Mouse (Mus musculus) splenic B cell, adult 2 months (primary cell): Measurements from ENCODE around the gene Treml4.
"Not testable (repeated sequence)": the region's sequence is repeated elsewhere in the genome, so short reads cannot be mapped to it uniquely, and the experiment has no call there.

Experiments
- DNase-seq: peaks from one replicate; pipeline ENCODE4 v3.0.0-alpha.2; 2011; ENCODE audit warnings: low read depth, low spot score
- H3K27me3 ChIP-seq: 2 replicates; pipeline ENCODE4 v1.6.1; 2012; ENCODE audit warnings: mild to moderate bottlenecking, low read length, moderate library complexity, mixed read lengths; ENCODE audit not compliant: control insufficient read depth, poor library complexity, insufficient read depth, severe bottlenecking
- H3K36me3 ChIP-seq: 2 replicates; pipeline ENCODE4 v1.6.1; 2012; ENCODE audit warnings: mild to moderate bottlenecking, low read length, moderate library complexity, mixed read lengths; ENCODE audit not compliant: control insufficient read depth, poor library complexity, insufficient read depth, severe bottlenecking

Treml4 gene

DNA sequence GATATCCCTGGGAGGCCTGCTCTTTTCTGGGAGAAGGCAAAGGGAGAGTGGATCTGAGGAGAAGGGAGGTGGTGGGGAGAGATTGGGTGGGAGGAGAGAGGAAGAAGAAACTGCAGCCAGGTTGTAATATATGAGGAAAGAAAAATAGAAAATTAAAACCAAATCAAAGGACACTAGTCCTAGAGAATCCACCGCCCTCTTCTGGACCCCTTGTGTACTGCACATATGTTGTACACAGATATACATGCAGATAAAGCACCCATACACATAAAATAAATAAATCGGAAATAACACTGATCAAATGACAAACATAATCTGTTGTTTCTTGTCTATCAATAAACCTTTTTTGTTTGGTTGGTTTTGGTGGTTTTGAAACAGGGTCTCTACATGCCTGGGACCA is 23.2 kb downstream of the Treml4 start:
- no peaks in the 10 kb centered on the region for H3K27me3 ChIP-seq
- DNase-seq = peak; percentile 65
- H3K36me3 ChIP-seq = no peaks in the 10 kb centered on the region

DNA sequence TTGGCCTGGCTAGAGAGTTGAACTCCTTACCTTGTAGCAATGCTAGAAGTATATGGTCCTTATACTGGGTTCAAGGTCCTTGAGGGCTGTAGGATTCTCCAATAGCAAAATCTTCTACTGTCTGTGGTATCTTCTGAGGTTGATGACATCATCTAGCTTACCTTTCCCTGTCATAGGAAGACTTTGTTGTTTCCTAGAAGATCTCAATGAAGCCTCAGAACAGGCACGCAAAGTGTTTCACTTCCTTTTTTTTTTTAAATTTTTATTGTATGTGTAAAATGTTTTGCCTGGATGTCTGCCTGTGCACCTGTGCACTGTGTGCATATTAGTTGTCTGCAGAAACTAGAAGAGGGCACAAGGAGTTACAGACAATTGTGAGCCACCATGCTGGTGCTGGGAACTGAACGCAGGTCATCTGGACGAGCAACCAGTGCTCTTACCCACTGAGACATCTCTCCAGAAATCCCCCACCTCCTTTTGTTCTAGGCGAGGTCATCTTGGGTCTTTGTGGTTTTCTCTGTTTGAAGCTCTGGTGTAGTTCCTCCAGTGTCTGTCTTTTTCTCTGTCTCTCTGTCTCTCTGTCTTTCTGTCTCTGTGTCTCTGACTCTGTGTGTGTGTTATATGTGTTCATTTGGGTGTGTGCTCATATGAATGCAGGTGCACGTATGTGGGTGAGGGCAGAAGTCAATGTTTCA is 29.6 kb downstream of the Treml4 start:
- no peaks in the 10 kb centered on the region for H3K36me3 ChIP-seq
- no peaks in the 10 kb centered on the region for H3K27me3 ChIP-seq
- peak; percentile 82 for DNase-seq

DNA sequence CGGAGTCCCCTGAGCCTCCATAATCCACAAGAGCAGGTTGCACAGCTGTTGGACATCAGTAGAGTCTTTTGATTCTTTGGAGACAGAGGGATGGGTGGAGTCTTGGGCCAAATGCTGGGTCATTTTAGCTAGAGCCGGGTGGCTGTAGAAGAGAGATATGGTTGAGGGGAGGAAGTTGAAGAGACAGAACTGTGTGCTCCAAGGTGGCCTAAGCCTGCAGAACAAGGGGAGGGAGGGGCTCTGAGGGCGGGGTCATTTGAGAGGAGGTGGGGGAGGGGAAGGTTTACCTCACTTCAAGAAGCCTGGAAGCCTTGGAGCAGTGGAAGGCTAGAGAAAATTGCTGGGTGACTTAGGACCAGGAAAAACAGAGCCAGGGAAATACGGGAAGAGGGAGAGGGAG is 35.1 kb downstream of the Treml4 start, which contains the start of gene Treml2:
TSS of gene Treml2 (plus strand) at position 296 of the 400 bp plus-strand sequence.
- peaks cover 1% of the 10 kb centered on the region; the same call in 1 of the 2 replicates for H3K36me3 ChIP-seq
- H3K27me3 ChIP-seq = no peaks in the 10 kb centered on the region
- peak; percentile 66 for DNase-seq

DNA sequence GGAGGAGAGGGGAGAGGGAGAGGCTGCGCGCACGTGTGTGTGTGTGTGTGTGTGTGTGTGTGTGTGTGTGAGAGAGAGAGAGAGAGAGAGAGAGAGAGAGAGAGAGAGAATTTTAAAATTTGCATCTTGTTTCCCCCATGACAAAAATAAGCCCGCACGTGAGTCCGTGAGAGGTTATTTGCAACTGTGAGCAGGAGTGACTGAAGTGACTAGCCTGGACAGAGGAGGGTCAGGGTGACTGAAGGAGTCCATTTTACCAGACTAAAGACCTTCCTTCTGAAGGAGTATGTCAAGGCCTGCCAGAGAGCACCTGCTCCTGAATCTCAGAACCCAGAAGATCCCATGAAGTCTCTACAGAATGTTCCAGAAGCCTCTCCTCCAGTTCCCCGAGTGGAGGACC is 35.7 kb downstream of the Treml4 start:
- DNase-seq = peak; percentile 90

DNA sequence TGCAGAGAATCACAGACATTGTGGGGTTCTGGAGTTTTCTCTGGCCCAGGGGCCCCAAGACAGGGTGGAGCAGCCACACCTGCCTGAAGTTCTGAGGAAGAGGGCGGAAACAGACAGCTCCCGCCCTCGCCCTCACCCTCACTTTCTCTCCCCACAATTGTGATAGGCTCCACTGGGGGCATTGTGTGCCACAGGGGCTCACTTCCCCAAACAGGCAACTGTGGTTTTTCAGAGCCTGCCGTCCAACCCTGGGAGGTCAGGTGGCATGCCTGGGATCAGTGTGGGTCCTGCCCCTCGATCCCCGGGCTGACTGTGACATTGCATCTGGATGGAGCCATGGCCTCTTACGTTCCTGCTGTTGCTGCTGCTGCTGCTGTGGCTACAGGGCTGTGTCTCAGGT is 36.1 kb downstream of the Treml4 start:
- DNase-seq = peak; percentile 91
- Histone ChIP-seq H3K27me3 (no peaks in the 10 kb centered on the region), H3K36me3 (peaks cover 1% of the 10 kb centered on the region; the same call in 1 of the 2 replicates)

More for the DNA sequence above, 35.7 kb downstream of the Treml4 start:
- Histone ChIP-seq H3K27me3 (no peaks in the 10 kb centered on the region), H3K36me3 (peaks cover 1% of the 10 kb centered on the region; the same call in 1 of the 2 replicates)

DNA sequence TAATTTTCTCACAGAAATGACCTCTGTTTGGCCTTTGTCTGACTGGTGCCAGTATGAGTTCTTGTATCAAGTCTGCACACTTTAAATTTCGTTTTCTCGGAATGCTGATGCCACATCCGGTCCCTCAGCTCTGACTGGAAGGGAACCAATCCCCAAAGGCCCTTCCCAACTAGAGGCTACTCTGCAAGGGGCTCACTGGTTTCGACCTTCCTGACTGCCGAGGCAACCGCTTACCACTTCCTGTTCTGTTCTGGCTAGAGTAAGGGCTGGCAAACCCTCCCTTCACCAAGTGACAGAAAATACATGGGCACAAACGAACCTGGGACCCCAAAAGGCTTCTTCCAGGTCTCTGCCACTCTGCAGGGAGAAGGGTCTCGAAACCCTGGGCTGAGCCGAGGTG is 36.8 kb downstream of the Treml4 start:
- DNase-seq = peak; percentile 68

DNA sequence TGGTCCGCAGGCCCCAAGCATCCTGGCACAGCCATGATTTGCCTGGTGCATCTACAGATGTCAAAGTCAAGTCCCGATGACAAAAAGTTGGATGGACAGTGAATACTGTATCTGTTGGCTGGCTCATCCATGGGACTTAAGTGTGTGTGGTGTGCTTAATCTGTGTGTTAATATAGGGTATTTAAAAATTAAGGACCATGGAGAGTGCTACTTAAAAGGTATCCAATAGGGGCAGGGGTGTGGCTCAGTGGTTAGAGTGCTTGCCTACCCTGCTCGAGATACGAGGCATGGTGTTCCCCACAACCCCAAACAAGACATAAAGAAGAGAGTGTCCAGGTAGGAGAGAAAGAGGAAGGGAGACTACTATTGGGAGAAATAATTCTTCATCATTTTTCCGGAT is 37.7 kb downstream of the Treml4 start:
- Histone ChIP-seq H3K36me3 (peaks cover 1% of the 10 kb centered on the region; the same call in 1 of the 2 replicates), H3K27me3 (no peaks in the 10 kb centered on the region)
- no peak for DNase-seq

More for the DNA sequence above, 36.8 kb downstream of the Treml4 start:
- Histone ChIP-seq H3K36me3 (peaks cover 1% of the 10 kb centered on the region; the same call in 1 of the 2 replicates), H3K27me3 (no peaks in the 10 kb centered on the region)

DNA sequence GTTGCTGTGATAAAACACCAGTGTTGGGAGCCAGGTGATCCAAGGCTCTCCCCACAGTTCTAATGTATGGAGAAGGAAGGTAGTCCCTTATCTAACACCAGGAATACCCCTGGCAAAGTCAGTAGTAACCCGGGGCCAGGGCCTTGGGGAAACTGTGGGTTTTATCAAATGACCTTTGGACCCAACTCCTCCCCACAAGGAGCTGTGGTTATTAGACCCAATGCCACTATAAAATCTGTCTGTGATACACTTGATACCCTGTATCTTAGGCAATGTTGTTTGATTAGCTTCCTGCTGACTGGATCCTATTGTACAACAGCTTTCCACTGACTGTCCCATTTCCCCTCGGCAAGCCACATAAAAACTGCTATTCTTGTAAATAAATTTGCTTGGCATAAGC is 48.0 kb downstream of the Treml4 start:
- DNase-seq = no peak
- H3K27me3 ChIP-seq = no peaks in the 10 kb centered on the region; the same call in 1 of the 2 replicates
- peaks cover under 1% of the 10 kb centered on the region for H3K36me3 ChIP-seq

DNA sequence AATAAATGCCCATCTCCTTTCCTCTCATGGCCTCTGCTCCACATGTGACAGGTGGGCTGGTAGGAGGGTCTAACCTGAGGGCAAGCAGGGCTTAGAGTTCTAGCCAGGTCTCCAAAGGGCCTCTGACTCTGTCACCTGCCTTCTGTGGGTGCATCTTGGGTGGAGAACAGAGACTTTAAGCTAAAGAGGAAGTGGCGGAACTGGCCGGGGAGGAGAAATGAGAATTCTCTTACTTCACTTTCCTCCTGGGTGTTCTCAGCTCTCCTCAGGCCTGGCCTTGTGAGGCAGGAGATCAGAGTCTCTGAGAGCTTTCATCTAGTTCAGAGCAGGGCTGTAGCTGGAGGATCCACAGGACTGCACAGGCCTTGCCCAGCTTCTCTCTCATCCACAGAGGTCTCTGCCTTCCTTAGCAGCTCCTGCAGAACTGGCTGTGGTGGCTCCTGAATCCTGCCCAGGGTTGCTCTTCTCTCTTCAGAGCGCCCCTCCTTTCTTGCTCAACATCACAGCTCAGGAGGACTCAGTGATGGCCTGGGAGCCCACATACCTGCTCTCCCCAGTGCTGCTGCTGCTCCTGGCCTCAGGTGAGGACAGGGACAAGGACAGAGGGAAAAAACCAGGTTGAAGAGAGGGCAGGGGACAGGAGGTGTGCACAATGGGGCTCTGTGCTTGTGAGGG is 51.9 kb downstream of the Treml4 start, which contains the start of gene B430306N03Rik:
TSS of gene B430306N03Rik (plus strand) at position 237 of the 675 bp plus-strand sequence.
- H3K27me3 ChIP-seq, H3K36me3 ChIP-seq: not testable (repeated sequence)
- peak; percentile 54 for DNase-seq

DNA sequence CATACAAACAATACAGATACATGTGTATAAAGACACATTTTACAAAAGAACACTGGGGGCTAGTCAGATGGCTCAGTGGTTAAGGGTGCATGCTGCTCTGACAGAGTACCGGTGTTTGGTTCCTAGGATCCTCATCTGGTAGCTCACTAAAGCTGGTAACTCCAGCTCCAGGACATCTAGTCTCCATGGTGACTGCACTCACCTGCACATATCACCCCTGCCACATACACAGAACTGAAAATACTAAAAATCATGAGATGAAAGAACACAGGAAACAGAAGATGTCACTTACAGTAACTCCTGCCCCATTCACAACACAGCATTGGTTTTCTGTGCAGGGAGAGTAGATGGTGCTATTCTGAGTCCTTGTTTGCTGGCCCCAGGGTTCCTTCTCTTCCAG is 54.6 kb downstream of the Treml4 start:
- no peaks in the 10 kb centered on the region for H3K36me3 ChIP-seq
- DNase-seq = no peak
- no peaks in the 10 kb centered on the region for H3K27me3 ChIP-seq

DNA sequence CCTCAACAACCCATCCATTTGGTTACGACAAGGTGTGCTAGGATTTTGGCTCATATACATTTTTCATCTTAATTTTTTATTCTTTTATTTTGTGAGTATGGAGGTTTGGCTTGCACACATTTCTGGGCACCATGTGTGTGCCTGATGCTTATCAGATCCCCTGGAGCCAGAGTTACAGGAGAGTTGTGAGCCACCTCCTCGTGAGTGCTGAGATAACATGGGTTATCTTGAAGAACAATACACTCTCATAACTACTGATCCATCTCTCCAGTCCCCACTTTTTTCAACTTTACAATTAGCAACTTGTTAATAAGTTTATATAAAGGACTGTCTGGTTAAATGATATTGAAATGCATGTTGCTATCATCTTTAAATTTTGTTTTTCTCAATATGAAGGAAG is 57.2 kb downstream of the Treml4 start:
- DNase-seq = no peak
- Histone ChIP-seq H3K27me3 (no peaks in the 10 kb centered on the region), H3K36me3 (no peaks in the 10 kb centered on the region)

DNA sequence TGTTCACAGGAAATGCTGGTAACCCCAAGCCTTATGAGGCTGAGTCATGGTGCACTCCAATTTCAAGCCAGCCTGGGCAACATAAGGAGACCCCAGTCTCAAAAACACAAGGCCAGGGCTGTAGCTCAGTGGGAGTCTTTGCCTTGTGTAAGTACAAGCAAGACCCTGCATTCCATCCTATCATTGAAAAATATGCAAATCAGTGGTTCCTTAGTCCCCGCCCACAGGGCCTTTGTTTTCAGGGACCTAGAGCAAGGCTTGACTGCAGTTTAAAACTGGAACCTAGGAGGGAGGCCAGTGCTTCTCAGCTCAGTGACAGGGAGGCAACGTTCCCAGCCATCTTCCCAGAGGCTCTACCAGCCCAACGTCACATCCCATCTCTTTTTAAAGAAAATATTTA is 59.1 kb downstream of the Treml4 start:
- Histone ChIP-seq H3K27me3 (no peaks in the 10 kb centered on the region), H3K36me3 (no peaks in the 10 kb centered on the region)
- DNase-seq = no peak

DNA sequence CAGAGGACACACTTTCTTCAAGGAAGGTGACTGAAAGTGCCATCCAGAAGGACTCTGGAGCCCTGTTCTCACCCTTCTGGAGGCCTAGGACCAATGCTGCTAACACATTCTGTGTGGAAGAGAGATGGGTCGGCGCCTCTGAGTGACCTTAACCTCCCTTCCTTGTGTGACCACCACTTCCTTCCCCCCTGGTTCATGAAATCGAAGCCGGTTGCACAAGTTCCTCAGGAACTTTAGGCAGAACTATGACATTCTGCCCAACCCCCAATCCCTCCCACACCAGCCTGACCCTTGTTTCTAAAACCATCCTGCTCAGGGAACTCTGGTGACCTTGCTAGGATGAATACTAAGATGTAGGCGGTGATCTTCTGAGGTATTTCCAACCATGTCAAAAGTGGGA is 60.2 kb downstream of the Treml4 start:
- H3K36me3 ChIP-seq = no peaks in the 10 kb centered on the region
- no peak for DNase-seq
- no peaks in the 10 kb centered on the region for H3K27me3 ChIP-seq
